Mouse (Mus musculus): Measurements from ENCODE around the gene Col6a2.

Col6a2 gene

GRCm38 (mm10) chr10:76546566-76546965 lies 76.9 kb downstream of the Col6a2 start:
- peak in 1 of 2 experiments; percentile 29 for DNase-seq
